Mouse (Mus musculus) stomach, embryonic 15.5 days (tissue): ENCODE data around the gene Rims1. TPM values are rescaled to one million over a fixed set of nuclear protein-coding genes. Genes with fewer than 3 reads are reported as not detected.

Source experiments
- ATAC-seq: fragments of 200-750 bp; cut with Nextera tagmentation; 2 replicates; pipeline ENCODE4 v1.8.0; 2017; ENCODE audit warnings: low read depth, moderate number of reproducible peaks, moderate TSS enrichment; ENCODE audit not compliant: insufficient read depth, low FRiP score
- H3K27ac ChIP-seq: fragments of 300-500 bp; sonication (generic); 2 replicates; pipeline ENCODE4 v1.5.1; 2015; ENCODE audit warnings: mild to moderate bottlenecking, inconsistent platforms
- H3K27me3 ChIP-seq: fragments of 300-500 bp; sonication (generic); replicated peaks from 2 replicates; pipeline ENCODE4 v1.6.1; 2015; ENCODE audit warnings: inconsistent platforms
- H3K36me3 ChIP-seq: fragments of 300-500 bp; sonication (generic); 2 replicates; pipeline ENCODE4 v1.6.1; 2015; ENCODE audit warnings: inconsistent platforms
- H3K4me1 ChIP-seq: fragments of 300-500 bp; sonication (generic); 2 replicates; pipeline ENCODE4 v1.6.1; 2015; ENCODE audit warnings: inconsistent platforms
- H3K4me2 ChIP-seq: fragments of 300-500 bp; sonication (generic); 2 replicates; pipeline ENCODE4 v1.6.1; 2015; ENCODE audit warnings: mild to moderate bottlenecking, inconsistent platforms
- H3K4me3 ChIP-seq: fragments of 300-500 bp; sonication (generic); replicated peaks from 2 replicates; pipeline ENCODE4 v1.5.1; 2015; ENCODE audit warnings: inconsistent platforms
- H3K9ac ChIP-seq: fragments of 300-500 bp; sonication (generic); 2 replicates; pipeline ENCODE4 v1.6.1; 2015; ENCODE audit warnings: inconsistent platforms
- H3K9me3 ChIP-seq: fragments of 300-500 bp; sonication (generic); 2 replicates; pipeline ENCODE4 v1.6.1; 2016; ENCODE audit warnings: inconsistent platforms
- WGBS: fragments of 180-500 bp; shearing (Covaris S2); methylation state at CpG from one replicate; pipeline ENCODE4 v1.1.7; 2015; 5-methylcytosine and 5-hydroxymethylcytosine counted together
- polyA plus RNA-seq: library from polyadenylated mRNA; unstranded; fragments of >200 nt; fragmentation: Nextera tagmentation; extraction: Ambion mirVana; gene quantifications from 2 replicates; pipeline ENCODE4 v1.2.1, GENCODE M21; 2015

The Rims1 gene
- polyA plus RNA-seq, 1 experiment from 2014 or later = 8.8 TPM

DNA sequence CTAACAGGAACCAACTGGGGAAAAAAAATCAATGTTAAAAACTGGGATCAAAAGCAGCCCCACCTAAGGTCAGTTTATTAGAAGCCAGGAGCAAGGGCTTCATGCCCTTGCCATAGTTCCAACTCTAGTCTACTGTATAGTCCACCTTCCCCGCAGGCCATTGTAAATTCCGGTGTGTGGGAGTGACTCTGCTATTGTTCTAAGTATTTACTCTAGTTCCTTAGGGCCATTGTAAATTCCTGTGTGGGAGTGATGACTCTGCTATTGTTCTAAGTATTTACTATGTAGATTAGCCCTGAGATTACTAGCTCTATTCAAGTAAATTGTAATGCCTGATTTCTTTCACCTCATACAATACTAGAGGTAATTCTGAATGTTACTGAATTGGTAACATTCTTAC is 339.2 kb downstream of the Rims1 start:
- WGBS = 48% methylated on average over 2 of the region's 2 CpGs
- Histone ChIP-seq H3K36me3 (no peaks in the 10 kb centered on the region), H3K27ac (no peak overlapping the region), H3K4me1 (no peaks in the 10 kb centered on the region), H3K27me3 (no peaks in the 10 kb centered on the region), H3K4me2 (no peak overlapping the region), H3K9me3 (no peaks in the 10 kb centered on the region), H3K4me3 (no peak overlapping the region), H3K9ac (no peak overlapping the region)
- no peak for ATAC-seq

DNA sequence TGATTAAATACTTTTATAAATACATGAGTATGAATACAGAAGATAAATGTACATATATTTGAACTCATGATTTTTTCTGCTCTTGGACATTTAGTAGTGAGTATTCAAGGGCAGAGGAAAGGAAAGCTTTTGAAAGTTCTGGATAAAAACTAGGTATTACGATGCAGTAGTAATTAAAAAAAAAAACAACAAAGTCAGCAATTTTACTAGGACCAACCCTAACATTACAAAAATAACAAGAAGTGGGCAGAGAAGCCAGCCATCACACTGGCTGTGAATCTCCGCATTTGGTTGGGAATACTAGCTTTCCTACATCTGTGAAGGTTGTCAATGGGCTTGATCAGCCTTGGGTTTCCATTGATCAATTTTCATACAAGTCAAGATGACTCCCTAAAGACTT is 381.8 kb downstream of the Rims1 start:
- Histone ChIP-seq H3K36me3 (no peaks in the 10 kb centered on the region), H3K4me3 (no peak overlapping the region), H3K27me3 (no peaks in the 10 kb centered on the region), H3K4me2 (no peak overlapping the region), H3K9me3 (no peaks in the 10 kb centered on the region), H3K9ac (no peak overlapping the region), H3K27ac (no peak overlapping the region), H3K4me1 (no peaks in the 10 kb centered on the region)
- ATAC-seq = no peak
- 84% methylated on average over 2 of the region's 2 CpGs for WGBS

DNA sequence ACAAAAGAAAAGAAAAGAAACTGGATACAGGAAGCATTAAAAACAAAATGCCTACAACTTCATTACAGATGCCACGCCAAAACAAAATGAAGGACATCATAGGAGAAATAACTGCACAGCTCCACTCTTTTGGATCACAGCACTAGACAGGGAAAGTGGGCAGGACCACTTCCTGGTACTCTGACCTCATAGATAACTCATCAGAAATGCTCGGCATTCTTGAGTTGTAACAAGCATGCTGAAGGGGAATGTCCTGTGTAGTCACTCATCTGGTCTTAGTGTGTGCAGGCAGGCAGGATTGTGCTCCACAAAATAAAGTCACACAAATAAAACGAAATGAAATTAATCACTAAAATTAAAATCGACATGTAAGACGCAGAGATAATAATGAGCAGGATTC is 383.7 kb downstream of the Rims1 start:
- H3K27ac ChIP-seq = no peak overlapping the region
- no peaks in the 10 kb centered on the region for H3K4me1 ChIP-seq
- ATAC-seq = no peak
- H3K36me3 ChIP-seq = no peaks in the 10 kb centered on the region
- WGBS = 68% methylated on average over 5 of the region's 5 CpGs
- H3K27me3 ChIP-seq = no peaks in the 10 kb centered on the region
- H3K9me3 ChIP-seq = no peaks in the 10 kb centered on the region
- H3K4me2 ChIP-seq = no peak overlapping the region
- no peak overlapping the region for H3K9ac ChIP-seq
- H3K4me3 ChIP-seq = no peak overlapping the region

DNA sequence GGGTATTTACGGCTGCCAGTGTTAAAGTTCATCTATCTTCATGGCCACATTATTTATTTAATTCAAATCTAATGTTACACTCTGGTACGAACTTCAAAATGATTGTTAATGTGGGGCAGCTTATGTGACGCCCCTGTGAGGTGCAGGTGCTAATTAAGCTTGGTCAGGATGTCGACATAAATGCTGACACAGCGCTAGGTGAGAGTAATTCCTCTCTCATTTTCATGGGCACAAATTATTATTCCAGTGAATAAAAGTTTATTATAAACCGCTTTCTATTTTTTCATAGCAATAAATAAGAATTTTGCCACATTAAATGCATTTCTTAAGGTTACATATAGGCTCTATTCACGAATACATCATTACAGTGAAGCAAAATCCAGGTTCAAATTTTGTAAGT is 395.6 kb downstream of the Rims1 start:
- no peak overlapping the region for H3K4me2 ChIP-seq
- WGBS = 80% methylated on average over 7 of the region's 7 CpGs
- no peaks in the 10 kb centered on the region for H3K9me3 ChIP-seq
- H3K4me3 ChIP-seq = no peak overlapping the region
- no peak overlapping the region for H3K27ac ChIP-seq
- no peaks in the 10 kb centered on the region for H3K4me1 ChIP-seq
- no peak overlapping the region for H3K9ac ChIP-seq
- no peak for ATAC-seq
- H3K36me3 ChIP-seq = no peaks in the 10 kb centered on the region
- no peaks in the 10 kb centered on the region for H3K27me3 ChIP-seq

DNA sequence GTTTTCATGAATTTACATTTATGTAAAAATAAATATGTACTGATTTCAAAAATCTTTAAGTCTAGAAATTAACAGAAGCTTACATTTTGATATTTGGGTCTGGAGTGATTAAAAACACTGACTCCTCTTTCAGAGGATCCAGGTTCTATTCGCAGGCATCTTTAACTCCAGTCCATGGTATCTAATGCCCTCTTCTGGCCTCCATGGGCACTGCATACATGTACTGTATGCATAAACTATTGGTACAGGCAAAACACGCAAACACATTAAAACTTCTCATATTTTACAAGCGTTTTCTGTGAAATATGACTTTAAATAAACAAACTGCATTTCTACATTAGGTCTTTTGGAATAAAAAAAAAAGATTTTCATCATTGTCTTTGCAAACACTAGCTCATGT is 419.4 kb downstream of the Rims1 start:
- Histone ChIP-seq H3K4me2 (no peak overlapping the region), H3K4me1 (no peaks in the 10 kb centered on the region), H3K9ac (no peak overlapping the region), H3K27ac (no peak overlapping the region), H3K27me3 (no peaks in the 10 kb centered on the region), H3K4me3 (no peak overlapping the region), H3K36me3 (no peaks in the 10 kb centered on the region), H3K9me3 (no peaks in the 10 kb centered on the region)
- no peak for ATAC-seq
- 72% methylated on average over 3 of the region's 3 CpGs for WGBS

DNA sequence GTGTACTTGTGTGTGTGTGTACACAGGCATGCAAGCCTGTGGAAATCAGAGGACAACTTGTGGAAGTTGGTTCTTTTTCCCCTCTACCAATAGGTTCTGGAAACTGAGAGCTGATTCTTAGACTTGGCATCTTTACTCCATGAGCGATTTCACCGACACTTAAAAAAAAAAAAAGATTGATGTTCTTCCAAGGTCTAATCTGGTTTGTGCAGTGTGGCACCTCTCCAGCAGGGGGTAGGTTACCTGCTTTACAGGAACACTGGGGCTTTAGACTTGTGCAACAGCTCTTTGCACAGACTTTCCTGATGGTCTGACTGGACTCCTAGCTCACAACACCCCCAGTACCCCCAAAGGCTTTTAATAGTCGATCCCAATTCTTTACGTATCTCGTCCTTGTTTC is 428.1 kb downstream of the Rims1 start:
- H3K36me3 ChIP-seq = no peaks in the 10 kb centered on the region
- ATAC-seq = no peak
- no peak overlapping the region for H3K4me2 ChIP-seq
- no peak overlapping the region for H3K27ac ChIP-seq
- H3K4me1 ChIP-seq = no peaks in the 10 kb centered on the region
- H3K4me3 ChIP-seq = no peak overlapping the region
- no peaks in the 10 kb centered on the region for H3K9me3 ChIP-seq
- H3K9ac ChIP-seq = no peak overlapping the region
- WGBS = 69% methylated on average over 5 of the region's 5 CpGs
- no peaks in the 10 kb centered on the region for H3K27me3 ChIP-seq

DNA sequence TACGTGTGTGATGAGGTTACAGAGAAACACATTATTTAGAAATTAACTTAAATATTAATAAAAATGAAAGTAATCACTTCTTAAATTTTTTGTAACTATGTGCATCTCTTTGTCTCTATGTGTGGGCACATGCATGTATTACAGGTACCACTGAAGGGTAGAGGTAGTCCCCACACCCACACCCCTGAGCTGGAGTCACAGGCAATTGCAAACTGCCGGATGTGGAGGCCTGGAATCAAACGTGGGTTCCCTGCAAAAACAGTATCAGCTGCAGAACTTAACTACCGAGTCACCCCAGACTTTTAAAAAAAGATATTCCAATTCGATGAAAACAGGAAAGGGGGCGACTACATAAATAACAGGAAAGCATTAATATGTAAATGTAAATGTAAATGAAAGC is 428.7 kb downstream of the Rims1 start:
- no peak overlapping the region for H3K9ac ChIP-seq
- H3K4me3 ChIP-seq = no peak overlapping the region
- no peaks in the 10 kb centered on the region for H3K36me3 ChIP-seq
- H3K4me2 ChIP-seq = no peak overlapping the region
- H3K27me3 ChIP-seq = no peaks in the 10 kb centered on the region
- H3K4me1 ChIP-seq = no peaks in the 10 kb centered on the region
- no peak overlapping the region for H3K27ac ChIP-seq
- no peaks in the 10 kb centered on the region for H3K9me3 ChIP-seq
- no peak for ATAC-seq
- WGBS = 62% methylated on average over 6 of the region's 6 CpGs

DNA sequence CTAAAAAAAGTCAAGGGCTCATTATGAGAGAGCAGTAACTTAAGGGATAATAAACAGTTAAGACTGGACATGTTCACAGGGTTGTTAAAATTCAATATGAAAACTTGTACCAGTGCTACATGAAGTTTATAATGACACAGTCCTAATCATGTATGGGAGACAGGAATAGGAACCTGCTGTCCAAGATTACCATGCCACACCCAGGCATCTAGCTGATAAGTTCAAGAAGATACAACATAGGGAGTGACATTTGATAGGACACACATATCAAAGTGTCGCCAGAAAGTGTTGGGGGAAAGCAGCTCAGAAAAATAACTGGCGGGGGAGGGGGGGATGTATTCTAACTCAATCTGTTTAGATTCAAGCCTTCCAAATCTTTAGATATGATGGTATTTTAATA is 449.6 kb downstream of the Rims1 start:
- no peak overlapping the region for H3K9ac ChIP-seq
- H3K9me3 ChIP-seq = no peaks in the 10 kb centered on the region
- no peak for ATAC-seq
- no peaks in the 10 kb centered on the region for H3K36me3 ChIP-seq
- H3K27ac ChIP-seq = no peak overlapping the region
- no peak overlapping the region for H3K4me2 ChIP-seq
- H3K4me1 ChIP-seq = no peaks in the 10 kb centered on the region
- H3K4me3 ChIP-seq = no peak overlapping the region
- H3K27me3 ChIP-seq = no peaks in the 10 kb centered on the region
- WGBS = 70% methylated on average over 2 of the region's 2 CpGs

DNA sequence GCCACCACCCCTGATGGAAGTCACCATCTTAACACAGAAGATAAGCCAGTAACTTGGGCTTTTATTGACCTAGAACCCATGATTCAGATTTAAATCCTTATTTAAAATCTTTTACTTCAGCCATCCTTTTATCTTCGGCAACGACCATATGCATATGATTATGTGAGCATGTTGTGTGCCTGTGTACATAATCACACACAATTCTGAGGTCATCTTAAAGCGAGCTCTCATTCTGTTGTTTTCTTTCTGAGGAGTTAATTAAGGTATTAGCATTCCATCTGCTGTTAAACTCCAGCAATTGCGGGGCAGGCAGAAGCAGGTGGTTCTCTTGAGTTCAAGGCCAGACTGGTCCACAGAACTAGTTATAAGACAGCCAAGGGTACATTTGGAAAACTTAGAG is 452.1 kb downstream of the Rims1 start:
- H3K27ac ChIP-seq = no peak overlapping the region
- H3K27me3 ChIP-seq = no peaks in the 10 kb centered on the region
- no peaks in the 10 kb centered on the region for H3K4me1 ChIP-seq
- no peaks in the 10 kb centered on the region for H3K9me3 ChIP-seq
- no peak overlapping the region for H3K4me2 ChIP-seq
- 84% methylated on average over 4 of the region's 4 CpGs for WGBS
- H3K9ac ChIP-seq = no peak overlapping the region
- ATAC-seq = no peak
- no peaks in the 10 kb centered on the region for H3K36me3 ChIP-seq
- no peak overlapping the region for H3K4me3 ChIP-seq

DNA sequence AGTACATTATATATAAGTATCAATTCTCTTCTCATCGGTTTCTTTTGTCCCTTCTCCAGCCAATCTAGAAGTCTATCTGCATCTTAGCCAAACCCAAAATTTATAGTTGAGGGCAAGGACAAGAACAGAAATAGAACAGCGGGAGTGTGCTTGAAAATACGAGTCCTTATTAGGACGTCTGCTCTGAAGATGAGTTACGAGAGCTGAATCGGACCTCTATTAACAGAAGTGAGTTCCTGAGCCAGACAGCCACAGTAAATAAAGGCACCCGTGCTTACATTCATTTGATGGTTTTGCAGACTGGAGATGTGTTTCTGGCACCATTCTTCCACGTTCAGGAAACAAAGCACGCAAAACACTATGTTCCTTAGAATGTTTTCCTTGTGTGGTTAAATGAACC is 466.9 kb downstream of the Rims1 start:
- Histone ChIP-seq H3K9me3 (no peaks in the 10 kb centered on the region), H3K4me2 (no peak overlapping the region), H3K4me3 (no peak overlapping the region), H3K27ac (no peak overlapping the region), H3K27me3 (no peaks in the 10 kb centered on the region), H3K36me3 (no peaks in the 10 kb centered on the region), H3K9ac (no peak overlapping the region), H3K4me1 (no peaks in the 10 kb centered on the region)
- WGBS = 46% methylated on average over 9 of the region's 9 CpGs
- ATAC-seq = no peak

DNA sequence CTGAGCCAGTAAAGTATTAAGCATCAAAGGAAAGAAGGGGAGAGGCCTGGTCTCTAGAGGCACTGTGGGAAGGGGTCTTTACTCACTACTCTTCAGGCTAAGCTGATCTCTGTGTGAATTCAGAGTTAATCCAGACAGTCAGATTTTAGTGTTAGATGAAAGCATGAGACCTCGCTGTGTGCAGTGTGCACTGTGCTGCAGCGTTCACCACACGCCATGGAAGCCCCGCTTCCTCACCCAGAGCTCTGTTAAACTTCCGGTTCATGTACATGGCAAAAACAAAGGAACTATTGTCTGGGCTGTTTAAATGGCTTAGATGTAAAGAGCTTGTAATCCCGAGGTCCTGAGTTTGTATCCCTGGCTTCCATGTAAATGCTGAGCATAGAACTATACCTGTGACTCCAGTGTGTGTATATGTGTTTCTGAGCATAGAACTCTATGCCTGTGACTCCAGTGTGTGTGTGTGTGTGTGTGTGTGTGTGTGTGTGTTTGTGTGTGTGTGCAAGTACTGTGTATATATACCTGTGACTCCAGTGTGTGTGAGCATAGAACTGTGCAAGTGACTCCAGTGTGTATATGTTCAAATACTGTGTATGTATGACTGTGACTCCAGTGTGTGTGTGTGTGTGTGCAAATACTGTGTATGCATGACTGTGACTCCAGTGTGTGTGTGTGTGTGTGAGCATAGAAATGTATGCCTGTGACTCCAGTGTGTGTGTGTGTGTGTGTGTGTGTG is 484.7 kb downstream of the Rims1 start:
- no peaks in the 10 kb centered on the region for H3K4me1 ChIP-seq
- no peak overlapping the region for H3K4me2 ChIP-seq
- H3K4me3 ChIP-seq = no peak overlapping the region
- WGBS = 70% methylated on average over 6 of the region's 6 CpGs
- H3K36me3 ChIP-seq = no peaks in the 10 kb centered on the region
- no peak overlapping the region for H3K9ac ChIP-seq
- no peak overlapping the region for H3K27ac ChIP-seq
- H3K9me3 ChIP-seq = no peaks in the 10 kb centered on the region
- ATAC-seq = no peak
- H3K27me3 ChIP-seq = no peaks in the 10 kb centered on the region

DNA sequence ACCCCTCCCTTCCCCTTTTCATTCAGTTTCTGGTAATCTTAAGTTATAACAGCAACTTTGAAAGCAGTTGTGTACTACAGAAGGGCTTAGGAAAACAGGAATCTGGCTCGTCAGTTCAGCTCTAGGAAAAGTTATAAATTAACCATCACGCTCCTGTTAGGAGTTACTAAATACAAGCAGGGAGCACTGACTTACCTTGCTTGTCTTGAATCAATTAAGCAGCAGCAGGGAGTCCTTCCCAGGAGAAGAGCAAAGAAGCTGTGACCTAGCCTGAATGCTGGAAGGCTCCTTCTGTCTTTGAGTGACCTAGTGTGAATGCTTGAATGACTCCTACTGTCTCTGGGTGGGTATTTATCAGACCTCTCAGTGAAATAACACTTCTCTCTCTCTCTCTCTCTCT is 490.3 kb downstream of the Rims1 start:
- H3K9me3 ChIP-seq = no peaks in the 10 kb centered on the region
- H3K9ac ChIP-seq = no peak overlapping the region
- no peak for ATAC-seq
- no peak overlapping the region for H3K4me2 ChIP-seq
- no peaks in the 10 kb centered on the region for H3K27me3 ChIP-seq
- 28% methylated on average over 2 of the region's 2 CpGs for WGBS
- no peaks in the 10 kb centered on the region for H3K36me3 ChIP-seq
- H3K4me1 ChIP-seq = no peaks in the 10 kb centered on the region
- H3K27ac ChIP-seq = no peak overlapping the region
- H3K4me3 ChIP-seq = no peak overlapping the region

DNA sequence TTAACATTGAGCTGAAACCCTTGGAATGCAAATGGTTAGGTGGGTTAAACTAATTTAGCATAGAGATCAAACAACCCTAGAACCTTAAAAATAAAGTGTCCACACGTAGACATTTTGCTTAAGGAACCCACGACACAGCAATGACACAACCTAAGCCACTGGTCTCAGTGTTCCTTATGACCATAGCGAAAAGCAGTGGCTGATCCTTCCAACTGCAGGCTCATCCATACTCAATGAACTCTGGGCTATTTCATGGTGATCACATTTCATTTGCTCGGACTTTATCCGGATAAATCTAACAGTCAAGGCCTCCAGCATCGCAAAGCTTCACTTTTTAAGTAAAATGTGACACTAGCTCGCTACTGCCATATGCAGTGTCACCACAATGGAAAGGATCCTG is 494.3 kb downstream of the Rims1 start:
- H3K27ac ChIP-seq = no peak overlapping the region
- H3K4me1 ChIP-seq = no peaks in the 10 kb centered on the region
- no peak overlapping the region for H3K4me3 ChIP-seq
- H3K9ac ChIP-seq = no peak overlapping the region
- no peak for ATAC-seq
- no peaks in the 10 kb centered on the region for H3K9me3 ChIP-seq
- H3K4me2 ChIP-seq = no peak overlapping the region
- no peaks in the 10 kb centered on the region for H3K27me3 ChIP-seq
- H3K36me3 ChIP-seq = no peaks in the 10 kb centered on the region
- WGBS = 88% methylated on average over 7 of the region's 7 CpGs
